Mouse (Mus musculus): ENCODE results near the gene Armc9.

The Armc9 gene

GRCm38 (mm10) chr1:86225195-86225594 is 70.6 kb downstream of the Armc9 start:
- no peak for DNase-seq (ENCODE audit: low spot score in 2 of 2)

GRCm38 (mm10) chr1:86228653-86229052 is 74.1 kb downstream of the Armc9 start:
- DNase-seq (ENCODE audit: low spot score in 2 of 2): no peak

- no peak for DNase-seq (ENCODE audit: low spot score in 2 of 2)
These were observed 74.7 kb downstream of the Armc9 start for GRCm38 (mm10) chr1:86229184-86229829.

- no peak for DNase-seq (ENCODE audit: low spot score in 2 of 2)
These were observed 78.1 kb downstream of the Armc9 start for GRCm38 (mm10) chr1:86232631-86233030.

- no peak for DNase-seq (ENCODE audit: low spot score in 2 of 2)
These were observed 79.2 kb downstream of the Armc9 start for GRCm38 (mm10) chr1:86233808-86234207.

GRCm38 (mm10) chr1:86235118-86235517 is 80.5 kb downstream of the Armc9 start:
- peak in 1 of 2 experiments; percentile 19 for DNase-seq (ENCODE audit: low spot score in 2 of 2)

GRCm38 (mm10) chr1:86236442-86236841 is 81.9 kb downstream of the Armc9 start:
- no peak for DNase-seq (ENCODE audit: low spot score in 2 of 2)

- no peak for DNase-seq (ENCODE audit: low spot score in 2 of 2)
These were observed 84.4 kb downstream of the Armc9 start for GRCm38 (mm10) chr1:86239010-86239409.

- no peak for DNase-seq (ENCODE audit: low spot score in 2 of 2)
These were observed 85.3 kb downstream of the Armc9 start for GRCm38 (mm10) chr1:86239871-86240270.

- no peak for DNase-seq (ENCODE audit: low spot score in 2 of 2)
These were observed 86.4 kb downstream of the Armc9 start for GRCm38 (mm10) chr1:86240959-86241358.

- no peak for DNase-seq (ENCODE audit: low spot score in 2 of 2)
These were observed 88.9 kb downstream of the Armc9 start for GRCm38 (mm10) chr1:86243490-86243889.

- peak; percentile 53 to 62 for DNase-seq (ENCODE audit: low spot score in 2 of 2)
These were observed 90.9 kb downstream of the Armc9 start for GRCm38 (mm10) chr1:86245301-86246085.

- no peak for DNase-seq (ENCODE audit: low spot score in 2 of 2)
These were observed 98.8 kb downstream of the Armc9 start for GRCm38 (mm10) chr1:86253410-86253809.

GRCm38 (mm10) chr1:86256311-86256710 is 101.7 kb downstream of the Armc9 start:
- DNase-seq (ENCODE audit: low spot score in 2 of 2): no peak

- DNase-seq (ENCODE audit: low spot score in 2 of 2): no peak
These were observed 102.6 kb downstream of the Armc9 start for GRCm38 (mm10) chr1:86257228-86257627.

- DNase-seq (ENCODE audit: low spot score in 2 of 2): no peak
These were observed 103.7 kb downstream of the Armc9 start for GRCm38 (mm10) chr1:86258171-86258824.

GRCm38 (mm10) chr1:86263564-86264339 is 109.2 kb downstream of the Armc9 start:
- DNase-seq (ENCODE audit: low spot score in 2 of 2): no peak

GRCm38 (mm10) chr1:86265060-86265459 is 110.5 kb downstream of the Armc9 start:
- no peak for DNase-seq (ENCODE audit: low spot score in 2 of 2)

GRCm38 (mm10) chr1:86268492-86269189 is 114.1 kb downstream of the Armc9 start:
- no peak for DNase-seq (ENCODE audit: low spot score in 2 of 2)

- no peak for DNase-seq (ENCODE audit: low spot score in 2 of 2)
These were observed 114.6 kb downstream of the Armc9 start for GRCm38 (mm10) chr1:86269190-86269508.

- DNase-seq (ENCODE audit: low spot score in 2 of 2): no peak
These were observed 117.1 kb downstream of the Armc9 start for GRCm38 (mm10) chr1:86271707-86272106.
